Mouse (Mus musculus) retina, adult 2 months (tissue): ENCODE data around the gene Gm12695.

Experiments used
- DNase-seq: peaks from one replicate; pipeline ENCODE4 v3.0.0-alpha.2; 2012; ENCODE audit warnings: low read depth, low spot score

The Gm12695 gene

DNA sequence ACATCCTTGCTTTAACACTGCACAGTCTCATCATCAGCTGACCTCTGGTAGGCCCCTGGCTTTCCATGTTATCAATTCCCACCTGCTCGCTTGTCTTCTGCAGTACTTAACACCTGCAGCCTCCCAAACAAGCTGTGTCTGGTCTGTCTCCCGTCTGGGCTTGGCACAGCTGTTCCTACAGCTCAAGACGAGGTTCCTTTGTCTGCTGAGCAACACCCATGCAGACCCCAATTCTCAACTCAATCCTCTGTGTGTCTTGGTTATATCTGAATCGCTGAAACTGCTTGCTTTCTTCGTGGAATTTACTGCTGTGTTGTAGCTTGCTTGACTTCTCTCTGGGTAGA lies 86.8 kb downstream of the Gm12695 start:
- no peak for DNase-seq

GRCm38 (mm10) chr4:96697511-96698217 lies 87.3 kb downstream of the Gm12695 start:
- no peak for DNase-seq

- no peak for DNase-seq
Measured at GRCm38 (mm10) chr4:96696614-96697360, 88.2 kb downstream of the Gm12695 start.

DNA sequence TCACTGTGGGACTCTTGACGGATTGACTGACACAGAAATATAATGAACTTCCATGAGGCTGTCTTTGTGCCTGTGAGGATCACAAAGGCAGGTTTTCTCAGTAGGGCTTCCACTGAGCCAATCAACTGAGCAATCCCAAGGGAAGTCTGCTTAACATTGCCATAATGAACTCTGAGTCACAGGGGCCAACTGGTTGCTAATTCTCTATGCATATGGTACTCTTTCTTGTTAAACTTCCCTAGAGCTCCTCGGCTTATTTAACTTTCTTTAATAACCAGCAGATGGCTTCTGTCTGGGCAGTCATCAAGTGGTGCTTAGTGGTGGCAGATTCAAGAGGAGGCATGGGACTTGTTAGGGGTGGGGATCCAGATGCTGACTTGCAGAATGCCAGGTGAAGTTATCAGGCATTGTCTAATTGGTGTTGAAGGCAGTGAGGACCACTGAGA lies 97.6 kb downstream of the Gm12695 start:
- no peak for DNase-seq

GRCm38 (mm10) chr4:96683474-96683873 lies 101.5 kb downstream of the Gm12695 start:
- DNase-seq: no peak

GRCm38 (mm10) chr4:96680966-96681365 lies 104.0 kb downstream of the Gm12695 start:
- DNase-seq: no peak

DNA sequence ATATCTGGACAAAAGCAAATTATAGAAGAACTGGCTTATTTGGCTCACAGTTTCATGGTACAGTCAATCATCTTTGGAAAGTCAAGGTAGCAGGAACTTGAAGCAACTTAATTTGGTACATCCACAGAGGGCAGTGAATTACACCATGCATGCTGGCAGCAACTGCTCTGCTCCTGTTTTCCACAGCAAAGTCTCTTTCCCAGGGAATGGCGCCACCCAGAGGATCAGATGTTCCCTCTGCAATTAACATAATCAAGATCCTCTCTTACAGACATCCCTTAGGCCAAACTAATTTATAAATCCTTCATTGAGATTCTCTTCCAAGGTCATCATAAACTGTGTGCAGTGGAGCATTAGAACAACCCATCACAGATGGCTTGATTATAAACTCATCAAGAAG lies 104.8 kb downstream of the Gm12695 start:
- no peak for DNase-seq
